Mouse (Mus musculus): ENCODE measurements around the gene Dlg2. TPM values are rescaled to one million over a fixed set of nuclear protein-coding genes. Genes with fewer than 3 reads are reported as not detected.
A peak's percentile ranks its signal among the peaks of the same experiment; 100 is the strongest.

Dlg2 gene
- polyA plus RNA-seq, 1 experiment from 2014 or later: 0.87 TPM

- no peaks in the 10 kb centered on the region for H3K9me3 ChIP-seq (replicated peaks; ENCODE audit: low read length)
- no peaks in the 10 kb centered on the region for H3K4me1 ChIP-seq (replicated peaks; ENCODE audit: insufficient read depth, low read length)
- no peak for TF ChIP-seq CTCF (IDR thresholded peaks at IDR 0.05; ENCODE audit: low read depth)
- no peak overlapping the region for H3K4me2 ChIP-seq (ENCODE audit: low read length)
- no peak overlapping the region for H3K4me3 ChIP-seq (replicated peaks; ENCODE audit: low read depth, low read length)
- ATAC-seq (replicated peaks; ENCODE audit: low FRiP score, low read depth) (no peak), DNase-seq (ENCODE audit: low spot score) (no peak)
- no peak overlapping the region for H3K27ac ChIP-seq
- H3K36me3 ChIP-seq (ENCODE audit: insufficient read depth, low read length): no peaks in the 10 kb centered on the region
- no peak overlapping the region for H3K9ac ChIP-seq (ENCODE audit: low read depth, low read length)
- WGBS: 76% methylated on average over 6 of the region's 6 CpGs
- H3K27me3 ChIP-seq (ENCODE audit: insufficient read depth, low read length): no peaks in the 10 kb centered on the region
Measured at GRCm38 (mm10) chr7:91208973-91209372, 732.5 kb downstream of the Dlg2 start.

- DNase-seq (ENCODE audit: low spot score) (no peak), ATAC-seq (replicated peaks; ENCODE audit: low FRiP score, low read depth) (no peak)
- Histone ChIP-seq H3K27me3 (ENCODE audit: insufficient read depth, low read length) (no peaks in the 10 kb centered on the region), H3K36me3 (ENCODE audit: insufficient read depth, low read length) (no peaks in the 10 kb centered on the region), H3K4me2 (ENCODE audit: low read length) (no peak overlapping the region), H3K9me3 (replicated peaks; ENCODE audit: low read length) (no peaks in the 10 kb centered on the region), H3K27ac (no peak overlapping the region), H3K4me1 (replicated peaks; ENCODE audit: insufficient read depth, low read length) (no peaks in the 10 kb centered on the region), H3K4me3 (replicated peaks; ENCODE audit: low read depth, low read length) (no peak overlapping the region), H3K9ac (ENCODE audit: low read depth, low read length) (no peak overlapping the region)
- 87% methylated on average over 1 of the region's 1 CpGs for WGBS
- TF ChIP-seq CTCF (IDR thresholded peaks at IDR 0.05; ENCODE audit: low read depth): no peak
Measured at GRCm38 (mm10) chr7:91212236-91212635, 735.8 kb downstream of the Dlg2 start.

GRCm38 (mm10) chr7:91214921-91215320 is 738.4 kb downstream of the Dlg2 start:
- no peak overlapping the region for H3K4me3 ChIP-seq (replicated peaks; ENCODE audit: low read depth, low read length)
- no peak for TF ChIP-seq CTCF (IDR thresholded peaks at IDR 0.05; ENCODE audit: low read depth)

GRCm38 (mm10) chr7:91218321-91218987 is 742.0 kb downstream of the Dlg2 start:
- 60% methylated on average over 7 of the region's 7 CpGs for WGBS
- no peak overlapping the region for H3K4me2 ChIP-seq (ENCODE audit: low read length)
- DNase-seq (ENCODE audit: low spot score) (no peak), ATAC-seq (replicated peaks; ENCODE audit: low FRiP score, low read depth) (no peak)
- no peaks in the 10 kb centered on the region for H3K36me3 ChIP-seq (ENCODE audit: insufficient read depth, low read length)
- H3K4me1 ChIP-seq (replicated peaks; ENCODE audit: insufficient read depth, low read length): no peaks in the 10 kb centered on the region
- TF ChIP-seq CTCF (IDR thresholded peaks at IDR 0.05; ENCODE audit: low read depth): no peak
- no peak overlapping the region for H3K27ac ChIP-seq
- H3K4me3 ChIP-seq (replicated peaks; ENCODE audit: low read depth, low read length): no peak overlapping the region
- H3K9me3 ChIP-seq (replicated peaks; ENCODE audit: low read length): no peaks in the 10 kb centered on the region
- H3K27me3 ChIP-seq (ENCODE audit: insufficient read depth, low read length): no peaks in the 10 kb centered on the region
- no peak overlapping the region for H3K9ac ChIP-seq (ENCODE audit: low read depth, low read length)

More at GRCm38 (mm10) chr7:91214921-91215320, 738.4 kb downstream of the Dlg2 start:
- no peak for DNase-seq (ENCODE audit: low spot score)
- no peaks in the 10 kb centered on the region for H3K36me3 ChIP-seq (ENCODE audit: insufficient read depth, low read length)
- no peak overlapping the region for H3K27ac ChIP-seq
- WGBS: 88% methylated on average over 1 of the region's 1 CpGs
- no peak overlapping the region for H3K4me2 ChIP-seq (ENCODE audit: low read length)
- H3K9ac ChIP-seq (ENCODE audit: low read depth, low read length): no peak overlapping the region
- no peak for ATAC-seq (replicated peaks; ENCODE audit: low FRiP score, low read depth)
- no peaks in the 10 kb centered on the region for H3K4me1 ChIP-seq (replicated peaks; ENCODE audit: insufficient read depth, low read length)
- no peaks in the 10 kb centered on the region for H3K9me3 ChIP-seq (replicated peaks; ENCODE audit: low read length)
- H3K27me3 ChIP-seq (ENCODE audit: insufficient read depth, low read length): no peaks in the 10 kb centered on the region

GRCm38 (mm10) chr7:91226442-91226841 is 750.0 kb downstream of the Dlg2 start:
- Histone ChIP-seq H3K27me3 (ENCODE audit: insufficient read depth, low read length) (no peaks in the 10 kb centered on the region), H3K9me3 (replicated peaks; ENCODE audit: low read length) (no peaks in the 10 kb centered on the region), H3K9ac (ENCODE audit: low read depth, low read length) (no peak overlapping the region), H3K4me1 (replicated peaks; ENCODE audit: insufficient read depth, low read length) (no peaks in the 10 kb centered on the region), H3K36me3 (ENCODE audit: insufficient read depth, low read length) (no peaks in the 10 kb centered on the region), H3K27ac (no peak overlapping the region), H3K4me3 (replicated peaks; ENCODE audit: low read depth, low read length) (no peak overlapping the region), H3K4me2 (ENCODE audit: low read length) (no peak overlapping the region)
- WGBS: under 1% methylated on average over 5 of the region's 5 CpGs
- DNase-seq (ENCODE audit: low spot score): peak; percentile 79
- peak; percentile 90 for TF ChIP-seq CTCF (IDR thresholded peaks at IDR 0.05; ENCODE audit: low read depth)
- ATAC-seq (replicated peaks; ENCODE audit: low FRiP score, low read depth): no peak

- Histone ChIP-seq H3K27me3 (ENCODE audit: insufficient read depth, low read length) (no peaks in the 10 kb centered on the region), H3K4me3 (replicated peaks; ENCODE audit: low read depth, low read length) (no peak overlapping the region), H3K36me3 (ENCODE audit: insufficient read depth, low read length) (no peaks in the 10 kb centered on the region), H3K4me2 (ENCODE audit: low read length) (no peak overlapping the region), H3K9ac (ENCODE audit: low read depth, low read length) (no peak overlapping the region), H3K4me1 (replicated peaks; ENCODE audit: insufficient read depth, low read length) (no peaks in the 10 kb centered on the region), H3K27ac (no peak overlapping the region), H3K9me3 (replicated peaks; ENCODE audit: low read length) (no peaks in the 10 kb centered on the region)
- WGBS: 78% methylated on average over 4 of the region's 4 CpGs
- ATAC-seq (replicated peaks; ENCODE audit: low FRiP score, low read depth) (no peak), DNase-seq (ENCODE audit: low spot score) (no peak)
- no peak for TF ChIP-seq CTCF (IDR thresholded peaks at IDR 0.05; ENCODE audit: low read depth)
Measured at GRCm38 (mm10) chr7:91241718-91242117, 765.2 kb downstream of the Dlg2 start.

GRCm38 (mm10) chr7:91261672-91262030 is 785.2 kb downstream of the Dlg2 start:
- Histone ChIP-seq H3K9ac (ENCODE audit: low read depth, low read length) (no peak overlapping the region), H3K4me3 (replicated peaks; ENCODE audit: low read depth, low read length) (peak overlapping the region; percentile 27), H3K4me2 (ENCODE audit: low read length) (peak overlapping the region; percentile 66), H3K27me3 (ENCODE audit: insufficient read depth, low read length) (no peaks in the 10 kb centered on the region), H3K36me3 (ENCODE audit: insufficient read depth, low read length) (no peaks in the 10 kb centered on the region), H3K27ac (no peak overlapping the region), H3K9me3 (replicated peaks; ENCODE audit: low read length) (no peaks in the 10 kb centered on the region), H3K4me1 (replicated peaks; ENCODE audit: insufficient read depth, low read length) (no peaks in the 10 kb centered on the region)
- TF ChIP-seq CTCF (IDR thresholded peaks at IDR 0.05; ENCODE audit: low read depth): no peak
- no peak for ATAC-seq (replicated peaks; ENCODE audit: low FRiP score, low read depth)
- DNase-seq (ENCODE audit: low spot score): no peak
- 0% methylated on average over 5 of the region's 5 CpGs for WGBS
